Mouse (Mus musculus) intestine, embryonic 16.5 days (tissue): Measurements from ENCODE around the gene Ahcyl2. TPM values are rescaled to one million over a fixed set of nuclear protein-coding genes. Genes with fewer than 3 reads are reported as not detected.

ENCODE experiments used
- ATAC-seq: fragments of 200-750 bp; cut with Nextera tagmentation; 2 replicates; pipeline ENCODE4 v1.8.0; 2017; ENCODE audit warnings: moderate TSS enrichment, moderate library complexity
- H3K27ac ChIP-seq: fragments of 300-500 bp; sonication (generic); 2 replicates; pipeline ENCODE4 v1.5.1; 2014; ENCODE audit warnings: mild to moderate bottlenecking, low read length
- H3K27me3 ChIP-seq: fragments of 300-500 bp; sonication (generic); replicated peaks from 2 replicates; pipeline ENCODE4 v1.6.1; 2014; ENCODE audit warnings: low read length, control low read depth, mixed read lengths; ENCODE audit not compliant: control insufficient read depth, insufficient read depth
- H3K36me3 ChIP-seq: fragments of 300-500 bp; sonication (generic); 2 replicates; pipeline ENCODE4 v1.6.1; 2014; ENCODE audit warnings: low read length, control low read depth; ENCODE audit not compliant: control insufficient read depth, insufficient read depth
- H3K4me1 ChIP-seq: fragments of 300-500 bp; sonication (generic); 2 replicates; pipeline ENCODE4 v1.6.1; 2014; ENCODE audit warnings: low read length, control low read depth, mixed read lengths; ENCODE audit not compliant: control insufficient read depth, insufficient read depth
- H3K4me2 ChIP-seq: fragments of 300-500 bp; sonication (generic); 2 replicates; pipeline ENCODE4 v1.6.1; 2014; ENCODE audit warnings: low read depth, low read length, control low read depth
- H3K4me3 ChIP-seq: fragments of 300-500 bp; sonication (generic); 2 replicates; pipeline ENCODE4 v1.5.1; 2014; ENCODE audit warnings: mild to moderate bottlenecking, low read length
- H3K9ac ChIP-seq: fragments of 300-500 bp; sonication (generic); 2 replicates; pipeline ENCODE4 v1.6.1; 2014; ENCODE audit warnings: low read depth, low read length
- H3K9me3 ChIP-seq: fragments of 300-500 bp; sonication (generic); 2 replicates; pipeline ENCODE4 v1.6.1; 2016; ENCODE audit warnings: low read length, control low read depth; ENCODE audit not compliant: control insufficient read depth
- WGBS: fragments of 180-500 bp; shearing (Covaris S2); extraction: QIAGEN DNeasy Blood & Tissue Kit; methylation state at CpG from one replicate; pipeline ENCODE4 v1.1.7; 2014; 5-methylcytosine and 5-hydroxymethylcytosine counted together
- polyA plus RNA-seq: library from polyadenylated mRNA; unstranded; fragments of >200 nt; fragmentation: Nextera tagmentation; extraction: Ambion mirVana; gene quantifications from 2 replicates; pipeline ENCODE4 v1.2.1, GENCODE M21; 2015

Gene Ahcyl2
- polyA plus RNA-seq, 1 experiment from 2014 or later = 80.5 TPM

DNA sequence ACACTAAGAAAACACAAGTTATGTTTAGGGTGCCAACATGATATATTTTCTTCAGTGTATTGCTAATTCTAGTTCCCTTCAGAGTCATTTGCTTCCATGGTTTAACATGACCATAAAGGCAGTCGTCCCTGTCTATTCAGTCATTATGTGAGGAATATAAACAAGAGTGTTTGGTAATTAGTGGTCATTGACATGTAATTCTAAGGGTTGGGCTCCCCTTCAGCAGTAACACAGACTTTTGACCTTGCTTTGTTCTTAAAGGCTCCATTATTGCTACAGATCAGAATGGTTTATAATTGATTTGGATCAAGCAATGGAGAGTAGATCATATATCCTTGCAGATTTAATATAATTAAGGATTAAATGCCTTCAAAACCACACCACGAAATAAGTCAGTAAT is 82.9 kb downstream of the Ahcyl2 start:
- 59% methylated on average over 2 of the region's 2 CpGs for WGBS
- Histone ChIP-seq H3K4me1 (peaks cover 29% of the 10 kb centered on the region), H3K4me3 (no peak overlapping the region), H3K9me3 (no peaks in the 10 kb centered on the region), H3K27me3 (no peaks in the 10 kb centered on the region), H3K4me2 (no peak overlapping the region), H3K36me3 (no peaks in the 10 kb centered on the region), H3K9ac (no peak overlapping the region), H3K27ac (no peak overlapping the region)
- ATAC-seq = no peak

DNA sequence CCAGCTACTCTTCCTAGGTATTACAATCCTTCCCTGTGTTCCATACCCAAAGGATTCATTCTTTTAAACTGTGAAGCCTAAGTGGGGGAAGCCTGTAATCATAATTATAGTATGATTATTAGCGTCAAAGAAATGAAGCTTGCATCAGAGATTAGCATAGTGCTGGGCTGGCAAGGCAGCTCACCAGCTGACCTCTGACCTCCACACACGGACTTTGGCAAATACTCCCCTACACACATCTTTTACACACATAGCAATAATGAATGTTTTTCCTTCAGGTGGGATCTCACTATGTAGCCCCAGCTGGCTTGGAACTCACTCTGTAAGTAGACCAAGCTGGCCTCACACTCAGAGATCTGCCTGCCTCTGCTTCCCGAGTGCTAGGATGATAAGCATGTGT is 84.1 kb downstream of the Ahcyl2 start:
- ATAC-seq = no peak
- Histone ChIP-seq H3K4me1 (peaks cover 29% of the 10 kb centered on the region), H3K4me3 (no peak overlapping the region), H3K36me3 (no peaks in the 10 kb centered on the region), H3K9ac (no peak overlapping the region), H3K4me2 (no peak overlapping the region), H3K9me3 (no peaks in the 10 kb centered on the region), H3K27ac (no peak overlapping the region), H3K27me3 (no peaks in the 10 kb centered on the region)
- 78% methylated on average over 3 of the region's 3 CpGs for WGBS

DNA sequence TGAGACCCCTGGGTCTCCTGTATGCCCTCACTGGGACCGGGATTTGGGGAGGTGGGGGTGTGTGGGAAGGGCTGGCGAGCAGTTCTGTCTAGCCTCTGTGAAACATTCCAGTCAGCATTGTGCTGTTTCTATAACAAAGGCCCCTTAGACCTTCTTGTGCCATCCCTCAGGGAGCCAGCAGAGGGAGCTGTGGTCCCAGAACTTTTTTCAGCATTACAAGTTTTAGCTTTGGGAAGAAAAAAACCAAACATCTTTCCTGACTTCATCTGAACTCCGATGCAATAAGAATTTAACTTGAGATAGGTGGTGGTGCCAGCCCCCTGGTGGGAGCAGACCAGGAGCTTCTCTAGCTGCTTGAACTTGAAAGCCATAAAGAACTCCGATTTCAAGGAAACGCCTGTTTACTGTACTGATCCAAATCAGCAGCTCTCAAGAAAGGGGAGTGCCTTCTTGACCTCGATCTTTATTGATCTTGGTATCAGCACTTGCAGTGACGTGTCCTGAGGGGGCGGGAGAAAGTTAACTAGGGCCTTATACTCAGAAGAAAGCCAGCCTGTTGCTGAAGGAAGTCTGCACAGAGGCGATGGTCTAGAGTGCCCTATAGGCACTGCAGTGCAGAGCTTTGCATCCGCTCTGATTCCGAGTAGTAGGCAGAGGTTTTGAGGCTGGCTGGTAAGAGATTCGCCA is 85.5 kb downstream of the Ahcyl2 start:
- H3K27me3 ChIP-seq = no peaks in the 10 kb centered on the region
- WGBS = 15% methylated on average over 12 of the region's 12 CpGs
- peak overlapping the region; percentile 47 for H3K4me2 ChIP-seq
- H3K27ac ChIP-seq = peak overlapping the region; percentile 89
- H3K4me1 ChIP-seq = peaks cover 32% of the 10 kb centered on the region
- peak; percentile 91 for ATAC-seq
- H3K9ac ChIP-seq = peak overlapping the region; percentile 63
- H3K36me3 ChIP-seq = no peaks in the 10 kb centered on the region
- H3K4me3 ChIP-seq = peak overlapping the region; percentile 48
- H3K9me3 ChIP-seq = no peaks in the 10 kb centered on the region

DNA sequence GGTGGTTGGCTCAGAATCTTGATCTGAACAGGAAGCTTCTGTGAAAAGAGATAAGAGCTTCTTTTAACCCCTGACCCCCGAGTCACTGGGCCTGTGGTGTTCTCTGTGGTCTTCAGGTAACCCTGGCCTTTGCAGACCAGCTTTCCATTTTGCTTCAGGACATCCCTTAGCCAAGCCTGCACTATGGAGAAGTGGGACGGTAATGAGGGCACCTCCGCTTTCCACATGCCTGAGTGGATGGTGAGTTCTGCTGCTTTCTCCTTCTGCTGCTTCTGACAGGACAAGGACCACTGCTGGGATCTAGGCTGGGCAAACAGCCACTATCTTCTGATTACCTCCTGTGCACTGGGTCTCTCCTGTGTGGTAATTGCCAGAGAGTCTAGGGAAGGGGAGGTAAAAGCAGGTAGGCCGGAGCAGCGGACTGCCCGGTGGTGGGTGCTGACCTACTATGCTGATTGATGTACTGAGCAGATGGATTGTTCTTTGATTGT is 86.1 kb downstream of the Ahcyl2 start:
- Histone ChIP-seq H3K27me3 (no peaks in the 10 kb centered on the region), H3K4me3 (peak overlapping the region; percentile 48), H3K27ac (peak overlapping the region; percentile 89), H3K9ac (peak overlapping the region; percentile 63), H3K4me1 (peaks cover 26% of the 10 kb centered on the region), H3K36me3 (no peaks in the 10 kb centered on the region), H3K9me3 (no peaks in the 10 kb centered on the region), H3K4me2 (peak overlapping the region; percentile 47)
- WGBS = 65% methylated on average over 6 of the region's 6 CpGs
- peak; percentile 36 for ATAC-seq

DNA sequence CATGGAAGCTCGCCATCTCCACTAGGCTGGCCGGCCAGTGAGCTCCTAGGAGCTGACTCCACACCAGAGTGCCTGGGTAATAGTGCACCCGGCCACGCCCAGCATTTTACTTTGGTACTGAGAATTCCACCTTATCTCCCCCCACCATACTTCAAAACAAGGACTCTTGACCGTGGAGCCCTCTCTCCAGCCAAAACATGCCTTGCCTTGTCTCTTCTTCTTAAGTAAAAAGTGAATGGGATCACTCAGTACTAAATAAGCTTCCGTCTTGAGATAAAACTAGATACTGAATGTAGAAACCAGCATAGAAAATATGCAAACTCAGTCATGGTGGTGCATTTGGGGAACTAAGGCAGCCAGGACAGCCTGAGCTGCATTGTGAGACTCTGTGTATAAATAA is 90.8 kb downstream of the Ahcyl2 start:
- Histone ChIP-seq H3K4me2 (no peak overlapping the region), H3K9ac (no peak overlapping the region), H3K36me3 (peaks cover 4% of the 10 kb centered on the region), H3K4me1 (peaks cover 4% of the 10 kb centered on the region; the same call in 1 of the 2 replicates), H3K9me3 (peaks cover 4% of the 10 kb centered on the region; the same call in 1 of the 2 replicates), H3K4me3 (no peak overlapping the region), H3K27ac (no peak overlapping the region), H3K27me3 (no peaks in the 10 kb centered on the region)
- no peak for ATAC-seq
- 65% methylated on average over 6 of the region's 6 CpGs for WGBS

DNA sequence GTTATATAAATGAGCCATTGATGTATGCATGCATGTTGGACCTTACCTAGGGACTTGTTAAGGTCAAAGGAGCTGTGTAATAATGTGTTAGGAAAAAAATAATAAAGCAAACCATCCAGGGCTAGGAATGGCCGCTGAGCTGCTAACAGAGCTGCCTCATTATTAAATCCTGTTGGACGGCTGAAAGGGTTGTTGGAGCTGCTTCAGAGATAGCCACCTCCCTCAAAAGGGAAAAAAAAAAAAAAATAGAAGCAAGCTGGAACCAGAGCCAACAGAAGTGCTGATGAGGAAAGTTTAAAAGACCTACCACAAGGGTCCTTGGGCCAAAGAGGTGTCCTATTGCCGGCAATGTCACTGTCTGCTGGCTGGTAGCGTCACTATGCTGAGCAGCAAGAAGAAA is 91.5 kb downstream of the Ahcyl2 start:
- Histone ChIP-seq H3K36me3 (peaks cover 4% of the 10 kb centered on the region), H3K27me3 (no peaks in the 10 kb centered on the region), H3K4me2 (no peak overlapping the region), H3K9me3 (peaks cover 4% of the 10 kb centered on the region; the same call in 1 of the 2 replicates), H3K27ac (no peak overlapping the region), H3K9ac (no peak overlapping the region), H3K4me3 (no peak overlapping the region), H3K4me1 (peaks cover 3% of the 10 kb centered on the region; the same call in 1 of the 2 replicates)
- WGBS = 75% methylated on average over 4 of the region's 4 CpGs
- no peak for ATAC-seq

DNA sequence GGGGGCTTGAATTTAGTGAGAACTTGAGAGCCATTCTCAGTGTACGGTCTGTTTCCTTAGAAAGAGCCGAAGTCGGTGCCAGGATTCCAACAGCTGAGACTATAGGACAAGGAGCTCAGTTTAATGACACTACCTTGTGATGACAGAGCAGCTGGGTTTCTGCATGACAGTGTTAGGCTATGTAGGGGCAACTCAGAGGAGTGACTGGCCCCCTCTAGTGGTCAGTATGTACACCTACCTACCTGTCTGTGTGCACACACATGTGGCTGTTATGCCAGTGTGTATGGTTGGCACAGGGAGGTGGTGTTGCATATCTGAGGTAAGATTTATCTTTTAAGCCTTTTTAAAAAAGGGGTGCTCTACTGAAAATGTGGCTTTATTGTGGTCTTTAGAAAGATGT is 92.4 kb downstream of the Ahcyl2 start:
- H3K9me3 ChIP-seq = peaks cover 4% of the 10 kb centered on the region; the same call in 1 of the 2 replicates
- H3K36me3 ChIP-seq = peaks cover 4% of the 10 kb centered on the region
- no peak overlapping the region for H3K27ac ChIP-seq
- H3K9ac ChIP-seq = no peak overlapping the region
- H3K4me3 ChIP-seq = no peak overlapping the region
- peaks cover 3% of the 10 kb centered on the region; the same call in 1 of the 2 replicates for H3K4me1 ChIP-seq
- no peak overlapping the region for H3K4me2 ChIP-seq
- WGBS = 89% methylated on average over 3 of the region's 3 CpGs
- peak; percentile 57; the same call in 1 of the 2 replicates for ATAC-seq
- H3K27me3 ChIP-seq = no peaks in the 10 kb centered on the region

DNA sequence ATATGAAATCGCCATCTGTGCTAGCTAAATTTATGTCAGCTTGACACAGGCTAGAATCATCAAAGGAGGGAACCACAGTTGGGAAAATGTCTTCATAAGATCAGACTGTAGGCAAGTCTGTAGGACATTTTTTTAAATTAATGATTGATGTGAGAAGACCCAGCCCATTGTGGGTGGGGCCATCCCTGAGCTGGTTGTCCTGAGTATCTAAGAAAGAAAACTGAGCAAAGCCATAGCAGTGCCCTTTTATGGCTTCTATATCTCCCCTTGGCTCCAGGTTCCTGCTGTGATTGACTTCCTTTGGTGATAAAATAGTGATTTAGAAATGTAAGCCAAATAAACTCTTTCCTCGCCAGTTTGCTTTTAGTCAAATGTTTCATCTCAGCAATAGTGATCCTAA is 97.1 kb downstream of the Ahcyl2 start:
- Histone ChIP-seq H3K36me3 (peaks cover 4% of the 10 kb centered on the region), H3K4me3 (no peak overlapping the region), H3K4me1 (peaks cover 5% of the 10 kb centered on the region; the same call in 1 of the 2 replicates), H3K27ac (peak overlapping the region; percentile 45; the same call in 1 of the 2 replicates), H3K4me2 (no peak overlapping the region), H3K9me3 (peaks cover 4% of the 10 kb centered on the region; the same call in 1 of the 2 replicates), H3K9ac (no peak overlapping the region), H3K27me3 (no peaks in the 10 kb centered on the region)
- peak; percentile 85 for ATAC-seq
- WGBS = 66% methylated on average over 2 of the region's 2 CpGs

DNA sequence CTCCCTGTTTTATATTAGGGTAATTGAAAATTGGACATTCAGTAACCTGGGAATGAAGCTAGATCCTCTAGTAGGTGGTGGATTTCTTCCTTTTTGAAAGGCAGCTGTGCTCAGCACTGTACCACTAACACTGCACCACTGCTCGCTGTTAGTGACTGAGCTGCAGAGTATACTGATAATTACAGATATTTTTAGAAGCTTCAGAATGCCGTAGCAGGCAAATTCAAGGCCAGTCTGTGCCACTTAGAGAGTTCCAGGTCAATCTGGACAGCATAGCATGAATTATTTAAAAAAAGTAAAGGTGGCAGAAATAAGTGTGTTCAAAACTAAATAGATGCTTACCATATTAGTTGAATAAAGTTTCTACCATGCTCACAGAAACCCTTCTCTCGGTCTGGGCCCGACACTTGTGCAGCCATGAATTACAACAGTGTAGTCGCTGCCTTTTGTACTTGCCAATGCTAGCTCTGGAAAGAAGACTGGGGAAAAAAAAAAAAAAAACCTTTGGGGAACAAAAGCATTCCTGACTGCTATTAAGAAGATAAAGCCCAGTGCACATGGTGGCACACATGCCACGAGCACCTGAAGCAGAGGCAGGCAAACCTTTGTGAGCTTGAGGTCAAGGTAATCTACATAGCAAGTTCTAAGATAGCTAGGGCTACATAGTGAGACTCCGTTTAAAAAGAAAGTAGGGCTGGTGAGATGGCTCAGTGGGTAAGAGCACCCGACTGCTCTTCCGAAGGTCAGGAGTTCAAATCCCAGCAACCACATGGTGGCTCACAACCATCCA is 99.3 kb downstream of the Ahcyl2 start:
- no peak for ATAC-seq
- 74% methylated on average over 9 of the region's 9 CpGs for WGBS
- Histone ChIP-seq H3K4me3 (no peak overlapping the region), H3K4me1 (peaks cover 5% of the 10 kb centered on the region; the same call in 1 of the 2 replicates), H3K27ac (no peak overlapping the region), H3K9me3 (peaks cover 4% of the 10 kb centered on the region; the same call in 1 of the 2 replicates), H3K27me3 (no peaks in the 10 kb centered on the region), H3K4me2 (no peak overlapping the region), H3K36me3 (peaks cover 4% of the 10 kb centered on the region), H3K9ac (no peak overlapping the region)
